Mouse (Mus musculus) layer of hippocampus, adult 2 months (tissue): ENCODE data around the gene Aak1. TPM values are rescaled to one million over a fixed set of nuclear protein-coding genes. Genes with fewer than 3 reads are reported as not detected.

Source experiments
- DNase-seq, 2 experiments: peaks; one replicate each; pipeline ENCODE4 v3.0.0; 2022; ENCODE audit warnings: low spot score in 2 of 2
- H3K27ac ChIP-seq: fragments of 200-600 bp; 2 replicates; pipeline ENCODE4 v1.8.1; 2022
- H3K4me3 ChIP-seq: fragments of 200-600 bp; 2 replicates; pipeline ENCODE4 v1.8.1; 2022; ENCODE audit warnings: mild to moderate bottlenecking
- CTCF ChIP-seq: fragments of 200-600 bp; conservative IDR thresholded peaks from 2 replicates; pipeline ENCODE4 v1.8.1; 2022; ENCODE audit warnings: antibody characterized with exemption, mild to moderate bottlenecking, moderate library complexity
- total RNA-seq, 2 experiments: library from RNA; stranded (reverse); gene quantifications; 2 replicates each; pipeline ENCODE4 v1.2.3; 2021

Gene Aak1
- total RNA-seq, 2 experiments from 2014 or later, result 445 to 462 TPM

DNA sequence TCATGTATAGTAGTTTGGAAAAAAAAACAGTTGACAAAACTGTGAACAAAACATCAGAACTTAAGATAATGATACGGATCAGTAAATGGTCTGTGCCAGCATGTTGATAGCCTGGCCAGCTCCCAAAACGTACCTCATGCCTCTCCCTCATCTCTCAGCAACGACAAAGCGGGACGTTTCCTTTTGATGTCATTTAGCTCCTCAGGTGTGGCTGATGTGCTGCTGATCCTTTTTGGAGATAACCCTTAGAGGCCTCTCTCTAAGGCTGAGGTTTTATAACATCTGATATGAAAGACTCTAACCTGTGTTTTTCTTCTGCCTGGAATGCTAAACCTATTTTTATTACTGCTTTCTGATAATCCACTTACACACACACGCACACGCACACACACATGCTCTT lies 60.6 kb downstream of the Aak1 start:
- DNase-seq, result no peak
- no peak for TF ChIP-seq CTCF
- Histone ChIP-seq H3K27ac (no peak overlapping the region), H3K4me3 (no peak overlapping the region)

DNA sequence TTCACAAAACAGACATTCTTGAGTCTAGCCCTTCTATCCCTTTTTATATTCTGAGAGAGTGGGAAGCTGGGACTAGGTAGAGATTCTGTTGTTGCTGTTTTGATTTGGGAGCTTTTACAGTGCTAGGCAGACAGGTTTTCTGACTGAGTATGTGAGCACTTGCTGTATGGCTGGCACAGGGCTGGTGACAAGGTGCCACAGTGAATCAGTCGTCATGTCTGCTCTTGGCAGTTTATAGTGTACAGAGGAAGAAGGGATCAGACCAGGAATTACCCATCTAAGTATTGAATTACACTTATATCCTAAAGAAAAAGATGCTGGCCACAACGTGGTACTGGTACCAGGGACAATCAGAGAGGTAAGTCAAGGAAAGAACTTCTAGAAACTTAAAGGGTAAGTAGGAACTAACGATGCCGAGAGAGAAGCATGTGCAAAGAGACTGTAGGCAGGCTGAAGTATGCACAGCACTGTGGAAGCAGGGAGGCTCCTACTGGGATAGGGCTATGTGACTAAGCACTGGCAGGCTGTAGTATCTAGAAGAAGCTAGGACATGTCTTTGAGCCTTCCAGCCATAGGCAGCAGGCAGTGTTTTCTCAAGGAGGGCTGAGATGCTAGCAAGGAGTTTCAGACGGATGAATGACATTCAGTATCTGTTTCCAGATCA lies 67.0 kb downstream of the Aak1 start:
- Histone ChIP-seq H3K4me3 (no peak overlapping the region), H3K27ac (peak overlapping the region; percentile 88)
- no peak for DNase-seq
- TF ChIP-seq CTCF, result no peak

DNA sequence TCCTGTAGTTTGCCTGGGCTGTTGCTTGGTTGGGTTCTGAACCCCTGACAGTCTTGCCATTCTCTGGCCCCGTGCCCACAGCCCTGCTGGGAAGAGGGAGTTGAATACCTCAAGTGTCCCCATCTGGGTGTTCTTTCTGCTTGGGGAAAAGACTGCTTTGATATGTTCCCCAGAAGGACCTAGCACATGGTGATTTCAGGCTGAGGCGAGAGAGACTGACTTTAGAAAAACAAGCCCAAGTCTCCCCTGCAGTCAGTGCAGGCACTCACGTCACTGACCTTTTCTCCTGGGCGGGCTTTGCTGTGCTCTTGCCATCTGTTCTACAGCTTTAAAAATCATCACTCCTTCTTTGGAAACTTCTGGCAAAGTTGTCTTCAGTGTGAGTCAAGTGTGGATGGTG lies 67.9 kb downstream of the Aak1 start:
- DNase-seq, result peak; percentile 35 to 64
- no peak overlapping the region for H3K4me3 ChIP-seq
- no peak for TF ChIP-seq CTCF
- H3K27ac ChIP-seq, result peak overlapping the region; percentile 88

DNA sequence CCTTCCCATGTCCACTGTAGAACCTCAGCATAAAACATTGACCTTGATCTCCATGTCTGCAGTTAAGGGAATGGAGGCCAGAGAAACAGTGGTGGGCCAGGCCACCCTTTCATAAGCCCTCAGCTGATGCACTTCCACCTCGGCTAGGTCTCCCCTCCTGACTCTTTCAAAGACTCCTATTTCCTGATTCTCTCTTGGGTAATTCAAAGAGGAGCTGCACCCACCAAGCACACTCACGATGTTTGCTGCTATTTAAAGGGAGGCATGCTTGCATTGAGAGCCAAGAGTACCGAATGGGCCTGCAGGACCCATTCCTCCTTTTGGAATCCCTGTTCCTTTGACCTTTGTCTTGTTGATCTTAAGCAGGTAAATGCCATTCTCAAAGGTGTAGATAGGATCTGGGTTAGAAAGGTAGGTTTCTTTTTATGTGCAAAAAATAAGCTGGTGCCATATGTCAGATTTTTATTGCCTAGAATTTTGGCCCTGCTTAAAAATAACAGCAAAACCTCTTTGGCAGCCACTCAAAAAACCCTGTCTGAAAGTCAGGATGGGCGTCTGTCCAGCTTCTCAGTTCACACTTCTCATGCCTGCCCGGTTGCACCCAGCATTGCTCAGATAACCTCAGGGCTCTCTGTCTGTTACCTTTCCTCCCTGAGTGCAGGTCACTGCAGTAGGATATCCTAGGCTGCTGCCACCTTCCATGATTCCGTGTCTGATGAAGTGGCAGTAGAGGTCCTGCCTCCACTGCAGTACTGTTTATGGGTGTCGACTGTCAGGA lies 68.9 kb downstream of the Aak1 start:
- Histone ChIP-seq H3K4me3 (no peak overlapping the region), H3K27ac (peak overlapping the region; percentile 88)
- DNase-seq, result no peak
- TF ChIP-seq CTCF, result no peak

DNA sequence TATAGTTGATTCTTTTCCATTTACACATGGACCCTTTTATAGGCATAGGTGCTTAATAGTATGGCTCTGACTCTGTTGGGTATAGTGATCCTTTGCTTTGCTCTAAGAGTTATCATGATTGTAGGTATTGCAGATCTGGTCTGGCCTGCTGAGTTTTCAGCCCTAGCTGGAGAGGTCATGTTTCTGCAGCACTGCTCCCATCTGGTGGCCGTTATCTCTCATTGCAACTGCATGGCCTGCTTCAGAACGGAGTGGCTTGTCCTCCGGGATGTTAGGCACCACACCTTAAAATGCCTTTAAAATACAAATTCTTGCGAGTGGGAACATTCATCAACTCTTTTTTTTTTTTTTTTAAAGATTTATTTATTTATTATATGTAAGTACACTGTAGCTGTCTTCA lies 72.6 kb downstream of the Aak1 start:
- peak; percentile 90 for TF ChIP-seq CTCF
- peak; percentile 61 to 74 for DNase-seq
- Histone ChIP-seq H3K27ac (peak overlapping the region; percentile 37; the same call in 1 of the 2 replicates), H3K4me3 (no peak overlapping the region)

DNA sequence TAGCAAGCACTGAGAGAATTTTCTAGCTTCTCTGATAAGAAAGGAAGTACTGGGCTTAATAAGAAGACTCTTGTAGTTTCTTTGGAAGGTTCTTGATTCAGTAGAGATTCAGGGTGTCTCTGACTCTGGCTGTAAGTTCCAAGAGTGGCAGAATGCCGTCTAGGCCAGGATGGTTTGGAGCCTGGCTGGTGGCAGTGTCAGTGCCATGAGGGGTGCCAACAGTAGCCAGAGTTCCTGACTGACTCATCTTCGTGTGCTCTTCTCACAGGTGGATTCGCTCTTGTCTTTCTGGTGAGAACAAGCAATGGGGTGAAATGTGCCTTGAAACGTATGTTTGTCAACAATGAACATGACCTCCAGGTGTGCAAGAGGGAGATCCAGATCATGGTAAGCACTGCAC lies 75.4 kb downstream of the Aak1 start:
- no peak overlapping the region for H3K27ac ChIP-seq
- DNase-seq, result no peak
- no peak for TF ChIP-seq CTCF
- H3K4me3 ChIP-seq, result no peak overlapping the region

DNA sequence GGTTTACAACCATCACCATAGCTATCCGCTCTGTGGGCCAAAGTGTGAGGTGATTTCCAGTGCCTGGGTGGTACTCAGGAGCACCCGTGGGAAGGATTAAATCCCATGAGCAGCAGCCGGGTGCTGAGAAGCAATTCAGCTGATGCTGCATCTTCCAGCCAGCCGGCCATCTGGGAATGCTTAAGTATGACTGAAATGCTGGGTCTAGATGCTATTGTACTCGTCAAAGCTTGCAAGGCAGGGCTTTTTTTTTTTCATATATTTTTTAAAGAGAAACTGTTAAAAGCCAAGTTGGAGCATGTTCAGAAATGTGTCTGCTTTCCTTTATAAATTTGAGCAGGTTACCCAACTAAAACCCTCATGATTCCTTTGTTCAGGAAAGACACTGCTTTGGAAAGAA lies 85.2 kb downstream of the Aak1 start:
- peak in 1 of 2 experiments; percentile 39 for DNase-seq

DNA sequence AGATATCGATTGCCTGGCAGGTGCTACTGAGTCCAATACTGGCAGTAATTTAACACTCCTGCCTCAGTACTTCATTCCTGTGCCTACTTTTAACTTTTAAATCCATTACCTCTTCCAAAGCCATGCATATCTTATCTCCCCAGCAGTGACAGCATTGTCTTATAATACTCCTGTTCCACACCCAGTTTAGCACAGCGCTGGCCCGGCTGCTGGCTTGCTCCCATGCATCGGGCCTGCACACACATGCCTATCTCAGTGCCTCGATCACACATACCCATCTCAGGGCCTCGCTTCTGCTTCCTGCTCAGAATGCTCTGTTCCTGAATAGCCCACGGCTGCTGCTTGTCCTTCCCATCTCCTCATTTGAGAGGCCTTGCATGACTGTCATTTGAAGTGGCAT lies 90.5 kb downstream of the Aak1 start:
- Histone ChIP-seq H3K4me3 (no peak overlapping the region), H3K27ac (no peak overlapping the region)
- no peak for TF ChIP-seq CTCF
- DNase-seq, result no peak

More for the DNA sequence above, 85.2 kb downstream of the Aak1 start:
- Histone ChIP-seq H3K4me3 (no peak overlapping the region), H3K27ac (peak overlapping the region; percentile 68)
- no peak for TF ChIP-seq CTCF

DNA sequence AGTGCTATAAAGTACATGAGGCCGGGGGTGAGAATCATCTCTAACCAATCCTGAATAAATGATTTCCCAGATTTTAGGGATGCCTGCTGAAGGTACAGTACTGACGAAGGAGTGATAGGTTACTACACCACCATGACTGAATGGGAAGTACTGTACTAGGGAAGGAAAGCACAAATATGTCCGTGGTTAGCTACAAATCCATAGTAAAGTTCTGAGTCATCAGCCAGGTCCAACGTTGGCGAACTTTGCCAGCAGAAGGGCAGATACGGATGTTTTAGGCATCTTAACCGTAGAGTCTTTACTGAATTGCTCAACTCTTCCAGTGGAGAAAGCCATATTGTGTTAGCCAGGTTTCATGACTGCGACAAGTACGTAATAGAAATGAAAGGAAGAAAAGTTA lies 91.6 kb downstream of the Aak1 start:
- no peak overlapping the region for H3K4me3 ChIP-seq
- TF ChIP-seq CTCF, result no peak
- no peak for DNase-seq
- no peak overlapping the region for H3K27ac ChIP-seq

DNA sequence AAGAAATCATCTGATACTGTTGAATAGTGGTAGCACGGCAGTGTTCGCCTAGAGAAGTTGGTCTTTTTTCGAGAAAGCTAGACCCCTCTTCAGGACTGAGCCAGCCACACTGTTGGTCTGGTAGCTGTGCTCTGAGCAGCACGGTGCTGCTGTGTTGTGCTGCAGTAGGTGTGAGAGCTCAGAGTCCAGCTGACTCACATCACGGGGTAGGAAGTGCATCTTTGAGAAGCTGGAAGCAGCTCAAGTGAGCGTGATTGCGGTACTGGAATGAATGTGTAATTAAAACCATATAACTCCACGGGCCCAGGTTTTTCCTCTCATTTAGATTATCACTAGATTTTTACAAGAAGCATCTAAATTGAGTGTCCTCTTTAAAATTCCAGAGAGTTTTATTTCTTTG lies 97.8 kb downstream of the Aak1 start:
- H3K27ac ChIP-seq, result peak overlapping the region; percentile 59
- no peak overlapping the region for H3K4me3 ChIP-seq
- peak in 1 of 2 experiments; percentile 41 for DNase-seq
- no peak for TF ChIP-seq CTCF

DNA sequence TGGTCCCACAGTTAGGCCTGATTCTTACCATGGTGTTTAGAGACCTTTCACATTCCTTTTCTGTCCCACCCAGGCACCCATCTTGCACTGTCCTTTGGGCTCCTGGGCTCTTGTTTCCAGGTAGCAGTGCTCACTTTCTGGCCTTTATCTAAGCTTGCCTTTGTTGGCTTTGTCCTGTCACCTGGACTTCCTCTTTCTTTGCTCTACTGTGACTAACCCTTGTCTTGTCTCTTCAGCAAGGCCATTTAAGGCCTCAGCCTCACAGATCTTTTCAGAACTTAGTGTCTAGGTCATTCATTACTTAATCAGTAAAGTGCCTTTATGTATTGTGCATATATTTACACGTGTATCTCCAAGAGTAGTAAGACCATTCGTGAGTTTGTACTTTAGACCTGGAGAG lies 99.4 kb downstream of the Aak1 start:
- Histone ChIP-seq H3K4me3 (no peak overlapping the region), H3K27ac (no peak overlapping the region; the same call in 1 of the 2 replicates)
- no peak for TF ChIP-seq CTCF
- no peak for DNase-seq

DNA sequence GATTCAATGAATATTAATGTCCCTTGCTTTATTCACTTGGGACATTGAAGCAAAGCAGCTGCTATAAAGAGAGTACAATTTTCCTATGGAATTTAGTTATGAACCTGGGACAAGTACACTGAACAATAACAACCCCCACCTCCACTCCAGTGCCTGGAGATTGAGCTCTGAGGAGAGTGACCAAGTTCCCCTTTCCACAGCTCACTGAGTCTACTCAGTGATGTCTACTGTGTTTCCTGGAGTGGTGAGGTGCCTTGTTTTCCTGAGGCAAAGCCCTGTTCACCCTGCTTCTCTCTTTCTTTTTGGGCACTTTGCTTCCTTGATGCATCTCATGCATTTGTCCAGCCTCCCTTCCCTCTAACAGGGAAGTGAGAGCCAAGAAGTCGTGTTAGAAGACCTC lies 100.8 kb downstream of the Aak1 start:
- TF ChIP-seq CTCF, result no peak
- Histone ChIP-seq H3K27ac (peak overlapping the region; percentile 19; the same call in 1 of the 2 replicates), H3K4me3 (no peak overlapping the region)
- no peak for DNase-seq

DNA sequence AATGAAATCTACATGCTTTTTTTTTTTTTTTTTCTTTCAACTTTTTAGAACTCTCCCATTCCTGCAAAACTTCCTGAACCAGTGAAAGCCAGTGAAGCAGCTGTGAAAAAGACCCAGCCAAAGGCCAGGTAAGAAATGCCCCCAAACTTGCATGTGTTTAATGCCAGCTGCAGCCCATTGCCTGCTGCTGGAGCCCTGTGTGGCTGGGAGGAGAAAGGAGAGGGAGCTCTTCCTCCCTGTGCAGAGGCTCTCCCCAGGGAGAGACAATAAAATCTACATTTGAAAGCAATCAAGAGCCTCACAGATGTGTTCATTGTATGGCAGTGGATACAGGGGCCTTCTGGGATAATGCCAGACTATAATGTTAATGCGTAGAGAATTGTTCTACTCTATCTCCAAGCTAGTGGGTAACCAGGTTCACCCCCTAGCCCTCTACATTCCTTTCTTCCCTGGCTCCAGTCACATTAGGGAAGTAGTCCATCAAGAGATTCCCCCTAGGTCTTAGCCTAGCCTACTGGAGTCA lies 101.5 kb downstream of the Aak1 start:
- H3K27ac ChIP-seq, result peak overlapping the region; percentile 19; the same call in 1 of the 2 replicates
- no peak for TF ChIP-seq CTCF
- DNase-seq, result no peak
- H3K4me3 ChIP-seq, result no peak overlapping the region
